Mouse (Mus musculus): ENCODE results near the gene Gm28048. TPM values are rescaled to one million over a fixed set of nuclear protein-coding genes. Genes with fewer than 3 reads are reported as not detected.

Gm28048 gene
- total and polyA plus RNA-seq, 3 experiments: 2.1 to 7.0 (median 5.2) TPM

DNA sequence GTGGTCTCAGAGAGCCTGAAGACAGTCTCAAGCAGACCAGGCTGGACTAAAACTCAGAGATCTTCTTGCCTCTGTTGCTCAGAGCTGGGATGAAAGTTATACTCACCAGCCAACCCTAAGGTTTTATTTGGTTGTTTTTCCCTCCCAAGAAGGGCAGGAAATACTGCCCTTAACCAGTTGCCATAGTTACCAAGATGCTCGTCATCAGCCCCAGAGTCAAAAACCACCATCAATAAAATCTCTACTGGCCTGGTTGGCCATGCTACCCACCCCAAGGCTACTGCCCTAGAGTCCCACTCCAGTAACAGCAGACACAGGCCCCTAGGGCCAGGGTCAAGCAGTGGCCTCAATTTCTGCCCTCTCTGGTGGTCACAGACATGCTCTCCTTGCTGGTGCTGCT, 129.4 kb downstream of the Gm28048 start:
- no peak for TF ChIP-seq EP300 (IDR thresholded peaks at IDR 0.05; ENCODE audit: insufficient read depth, low read depth, low read length)
- TF ChIP-seq CTCF (IDR thresholded peaks at IDR 0.05): no peak
- TF ChIP-seq POLR2A (IDR thresholded peaks at IDR 0.05; ENCODE audit: insufficient read depth, low read depth, low read length): no peak
- Histone ChIP-seq H3K4me3 (no peak overlapping the region), H3K27me3 (ENCODE audit: control insufficient read depth, insufficient read depth, low read length) (no peaks in the 10 kb centered on the region), H3K36me3 (ENCODE audit: control insufficient read depth, insufficient read depth, low read length) (peaks cover 29% of the 10 kb centered on the region), H3K79me2 (replicated peaks; ENCODE audit: control insufficient read depth, insufficient read depth, low read length) (peaks cover 14% of the 10 kb centered on the region), H3K4me1 (ENCODE audit: control insufficient read depth, insufficient read depth, low read length) (peaks cover 42% of the 10 kb centered on the region), H3K27ac (peak overlapping the region; percentile 69), H3K9ac (ENCODE audit: low read depth, low read length) (no peak overlapping the region)
- WGBS: 61% methylated on average over 1 of the region's 1 CpGs
- intact Hi-C loops (cut with DNase I): loop anchor here (5.0 kb wide), 1 partner anchor 70 kb away; no protein-coding TSS in a partner anchor
- no peak for DNase-seq

DNA sequence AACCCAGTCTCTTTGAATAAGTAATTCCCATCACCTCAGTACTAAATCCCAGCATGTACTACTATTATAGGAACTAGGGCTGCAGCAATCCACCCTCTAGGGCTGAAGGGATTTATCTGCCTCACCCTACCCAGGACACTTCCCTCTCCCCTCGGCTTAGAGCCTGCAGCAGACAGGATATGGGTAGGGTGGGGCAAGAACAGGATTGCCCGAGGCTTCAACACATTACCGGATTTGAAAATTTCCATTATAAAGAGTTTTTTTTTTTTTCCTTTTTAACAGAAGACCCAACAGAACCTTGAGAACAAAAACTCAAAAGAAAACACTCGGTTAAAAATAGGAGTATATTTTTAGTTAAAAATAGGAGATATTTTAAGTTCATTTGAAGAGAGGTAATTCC, 130.5 kb downstream of the Gm28048 start:
- peak in 1 of 2 experiments; percentile 51 for DNase-seq
- Histone ChIP-seq H3K9ac (ENCODE audit: low read depth, low read length) (no peak overlapping the region), H3K4me3 (no peak overlapping the region), H3K79me2 (replicated peaks; ENCODE audit: control insufficient read depth, insufficient read depth, low read length) (peaks cover 14% of the 10 kb centered on the region), H3K4me1 (ENCODE audit: control insufficient read depth, insufficient read depth, low read length) (peaks cover 48% of the 10 kb centered on the region), H3K27me3 (ENCODE audit: control insufficient read depth, insufficient read depth, low read length) (no peaks in the 10 kb centered on the region), H3K27ac (peak overlapping the region; percentile 69), H3K36me3 (ENCODE audit: control insufficient read depth, insufficient read depth, low read length) (peaks cover 33% of the 10 kb centered on the region)
- intact Hi-C loops (cut with DNase I): loop anchor here (5.0 kb wide), 1 partner anchor 69 kb away; no protein-coding TSS in a partner anchor
- TF ChIP-seq CTCF (IDR thresholded peaks at IDR 0.05) (no peak), EP300 (IDR thresholded peaks at IDR 0.05; ENCODE audit: insufficient read depth, low read depth, low read length) (no peak), POLR2A (IDR thresholded peaks at IDR 0.05; ENCODE audit: insufficient read depth, low read depth, low read length) (no peak)
- 26% methylated on average over 4 of the region's 4 CpGs for WGBS

- Histone ChIP-seq H3K36me3 (ENCODE audit: control insufficient read depth, insufficient read depth, low read length) (peaks cover 39% of the 10 kb centered on the region), H3K27ac (peak overlapping the region; percentile 69), H3K4me3 (no peak overlapping the region), H3K27me3 (ENCODE audit: control insufficient read depth, insufficient read depth, low read length) (no peaks in the 10 kb centered on the region), H3K9ac (ENCODE audit: low read depth, low read length) (no peak overlapping the region), H3K79me2 (replicated peaks; ENCODE audit: control insufficient read depth, insufficient read depth, low read length) (peaks cover 12% of the 10 kb centered on the region), H3K4me1 (ENCODE audit: control insufficient read depth, insufficient read depth, low read length) (peaks cover 57% of the 10 kb centered on the region)
- TF ChIP-seq EP300 (IDR thresholded peaks at IDR 0.05; ENCODE audit: insufficient read depth, low read depth, low read length): peak; percentile 43; the same call in 1 of the 2 replicates
- no peak for TF ChIP-seq POLR2A (IDR thresholded peaks at IDR 0.05; ENCODE audit: insufficient read depth, low read depth, low read length)
- no peak for TF ChIP-seq CTCF (IDR thresholded peaks at IDR 0.05)
- intact Hi-C loops (cut with DNase I): loop anchor here (5.0 kb wide), 1 partner anchor 68 kb away; no protein-coding TSS in a partner anchor
- 24% methylated on average over 4 of the region's 4 CpGs for WGBS
- DNase-seq: no peak
Observed at GRCm38 (mm10) chr11:22850077-22850476, 131.8 kb downstream of the Gm28048 start.

DNA sequence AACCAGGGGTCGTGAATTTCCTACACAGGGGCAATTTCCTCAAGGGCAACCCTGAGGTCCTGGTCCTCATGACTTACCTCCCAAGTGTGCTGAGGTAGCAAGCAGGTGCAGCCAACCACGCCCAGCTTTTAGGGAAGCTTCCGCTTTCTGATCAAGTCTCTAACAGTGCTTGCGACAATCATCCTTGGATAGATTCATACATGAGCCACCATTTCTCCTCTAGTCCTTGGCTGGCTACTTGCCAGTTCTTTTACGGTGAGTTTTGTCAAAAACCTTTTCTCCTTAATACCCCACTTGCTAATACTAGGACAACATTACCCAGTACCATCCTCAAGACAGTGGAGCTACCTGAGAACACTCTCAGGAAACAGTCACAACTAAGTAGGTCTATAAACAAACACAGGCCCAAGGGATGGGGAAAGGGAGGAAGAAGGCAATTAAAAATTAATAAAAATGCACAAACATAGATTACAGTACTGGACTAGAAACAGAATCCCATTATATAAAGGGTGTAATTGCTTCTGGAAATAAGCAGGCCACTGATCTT, 133.2 kb downstream of the Gm28048 start:
- TF ChIP-seq EP300 (IDR thresholded peaks at IDR 0.05; ENCODE audit: insufficient read depth, low read depth, low read length): no peak
- TF ChIP-seq POLR2A (IDR thresholded peaks at IDR 0.05; ENCODE audit: insufficient read depth, low read depth, low read length): no peak
- intact Hi-C loops (cut with DNase I): no loop called here

GRCm38 (mm10) chr11:22847732-22848648, 133.9 kb downstream of the Gm28048 start:
- H3K4me3 ChIP-seq: no peak overlapping the region
- H3K36me3 ChIP-seq (ENCODE audit: control insufficient read depth, insufficient read depth, low read length): peaks cover 50% of the 10 kb centered on the region
- intact Hi-C loops (cut with DNase I): no loop called here
- DNase-seq: peak in 1 of 2 experiments; percentile 54
- H3K79me2 ChIP-seq (replicated peaks; ENCODE audit: control insufficient read depth, insufficient read depth, low read length): peaks cover 7% of the 10 kb centered on the region
- no peak overlapping the region for H3K9ac ChIP-seq (ENCODE audit: low read depth, low read length)
- no peaks in the 10 kb centered on the region for H3K27me3 ChIP-seq (ENCODE audit: control insufficient read depth, insufficient read depth, low read length)
- peaks cover 61% of the 10 kb centered on the region for H3K4me1 ChIP-seq (ENCODE audit: control insufficient read depth, insufficient read depth, low read length)
- peak overlapping the region; percentile 43 for H3K27ac ChIP-seq
- 22% methylated on average over 8 of the region's 8 CpGs for WGBS
- no peak for TF ChIP-seq CTCF (IDR thresholded peaks at IDR 0.05)
- no peak for TF ChIP-seq POLR2A (IDR thresholded peaks at IDR 0.05; ENCODE audit: insufficient read depth, low read depth, low read length)
- no peak for TF ChIP-seq EP300 (IDR thresholded peaks at IDR 0.05; ENCODE audit: insufficient read depth, low read depth, low read length)

More for the DNA sequence above, 133.2 kb downstream of the Gm28048 start:
- no peak overlapping the region for H3K4me3 ChIP-seq
- H3K36me3 ChIP-seq (ENCODE audit: control insufficient read depth, insufficient read depth, low read length): peaks cover 47% of the 10 kb centered on the region
- H3K79me2 ChIP-seq (replicated peaks; ENCODE audit: control insufficient read depth, insufficient read depth, low read length): peaks cover 7% of the 10 kb centered on the region
- 64% methylated on average over 5 of the region's 5 CpGs for WGBS
- peak overlapping the region; percentile 43 for H3K27ac ChIP-seq
- DNase-seq: no peak
- H3K9ac ChIP-seq (ENCODE audit: low read depth, low read length): no peak overlapping the region
- no peaks in the 10 kb centered on the region for H3K27me3 ChIP-seq (ENCODE audit: control insufficient read depth, insufficient read depth, low read length)
- H3K4me1 ChIP-seq (ENCODE audit: control insufficient read depth, insufficient read depth, low read length): peaks cover 58% of the 10 kb centered on the region
